Mouse (Mus musculus): Measurements from ENCODE around the gene Dhx16. TPM values are rescaled to one million over a fixed set of nuclear protein-coding genes. Genes with fewer than 3 reads are reported as not detected.

Gene Dhx16
- polyA plus RNA-seq, 1 experiment from 2014 or later = 41.8 TPM

- ATAC-seq (ENCODE audit: low FRiP score, low read depth) = no peak
These were observed 59.5 kb downstream of the Dhx16 start for GRCm38 (mm10) chr17:35939108-35939507.

GRCm38 (mm10) chr17:35939941-35940340 lies 60.3 kb downstream of the Dhx16 start:
- Histone ChIP-seq H3K9me3 (no peaks in the 10 kb centered on the region), H3K4me1 (no peaks in the 10 kb centered on the region), H3K4me2 (replicated peaks) (no peak overlapping the region), H3K27me3 (no peaks in the 10 kb centered on the region), H3K36me3 (no peaks in the 10 kb centered on the region), H3K9ac (no peak overlapping the region), H3K27ac (no peak overlapping the region), H3K4me3 (no peak overlapping the region)
- WGBS = 60% methylated on average over 1 of the region's 1 CpGs
- no peak for ATAC-seq (ENCODE audit: low FRiP score, low read depth)

More at GRCm38 (mm10) chr17:35939108-35939507, 59.5 kb downstream of the Dhx16 start:
- Histone ChIP-seq H3K4me3 (no peak overlapping the region), H3K27me3 (no peaks in the 10 kb centered on the region), H3K27ac (no peak overlapping the region), H3K9me3 (no peaks in the 10 kb centered on the region), H3K9ac (no peak overlapping the region), H3K36me3 (no peaks in the 10 kb centered on the region), H3K4me2 (replicated peaks) (no peak overlapping the region), H3K4me1 (no peaks in the 10 kb centered on the region)
- 48% methylated on average over 2 of the region's 2 CpGs for WGBS

MicroRNA genes within 50 kb of the gene (microRNA counts, 519-probe panel; counts per million panel counts)
- microRNA mmu-miR-1894-3p (not detected), microRNA mmu-miR-1894-5p (not detected)

Small RNAs within 50 kb of the gene (microRNA-seq; reads per million reads assigned to microRNA genes)
- gene Gm28033 (0.70 reads per million), gene Mir1894 (not detected)

Other genes with a start within 250 kb of the Dhx16 start
- gene Mucl3, start 236.1 kb upstream of the Dhx16 start, polyA plus RNA-seq (2015; fragmentation: Nextera tagmentation; extraction: Ambion mirVana) = 0.11 and 0.24 TPM in 2 replicates
- gene Vars2, start 212.2 kb upstream of the Dhx16 start, polyA plus RNA-seq (2015; fragmentation: Nextera tagmentation; extraction: Ambion mirVana) = 17.8 and 21.0 TPM in 2 replicates
- 45.3 and 48.0 TPM in 2 replicates for gene Gtf2h4, start 206.1 kb upstream of the Dhx16 start, polyA plus RNA-seq (2015; fragmentation: Nextera tagmentation; extraction: Ambion mirVana)
- 47.1 and 57.9 TPM in 2 replicates for gene Ddr1, start 175.2 kb upstream of the Dhx16 start, polyA plus RNA-seq (2015; fragmentation: Nextera tagmentation; extraction: Ambion mirVana)
- 13.7 and 14.7 TPM in 2 replicates for gene Ier3, start 58.1 kb upstream of the Dhx16 start, polyA plus RNA-seq (2015; fragmentation: Nextera tagmentation; extraction: Ambion mirVana)
- 50.2 and 57.5 TPM in 2 replicates for gene Flot1, start 56.6 kb upstream of the Dhx16 start, polyA plus RNA-seq (2015; fragmentation: Nextera tagmentation; extraction: Ambion mirVana)
- 1,168 and 1,170 TPM in 2 replicates for gene Tubb5, start 41.5 kb upstream of the Dhx16 start, polyA plus RNA-seq (2015; fragmentation: Nextera tagmentation; extraction: Ambion mirVana)
- 13.5 and 15.5 TPM in 2 replicates for gene Mdc1, start 38.3 kb upstream of the Dhx16 start, polyA plus RNA-seq (2015; fragmentation: Nextera tagmentation; extraction: Ambion mirVana)
- gene Nrm, start 18.5 kb upstream of the Dhx16 start, polyA plus RNA-seq (2015; fragmentation: Nextera tagmentation; extraction: Ambion mirVana) = 54.9 and 55.1 TPM in 2 replicates
- gene Ppp1r18, start 14.2 kb upstream of the Dhx16 start, polyA plus RNA-seq (2015; fragmentation: Nextera tagmentation; extraction: Ambion mirVana) = 22.4 and 27.6 TPM in 2 replicates
- gene 2310061I04Rik, start 17.6 kb downstream of the Dhx16 start, polyA plus RNA-seq (2015; fragmentation: Nextera tagmentation; extraction: Ambion mirVana) = 21.9 and 25.0 TPM in 2 replicates
- 128 and 139 TPM in 2 replicates for gene Atat1, start 30.3 kb downstream of the Dhx16 start, polyA plus RNA-seq (2015; fragmentation: Nextera tagmentation; extraction: Ambion mirVana)
- gene Mrps18b, start 36.6 kb downstream of the Dhx16 start, polyA plus RNA-seq (2015; fragmentation: Nextera tagmentation; extraction: Ambion mirVana) = 67.1 and 67.5 TPM in 2 replicates
- 42.4 and 43.7 TPM in 2 replicates for gene Ppp1r10, start 36.6 kb downstream of the Dhx16 start, polyA plus RNA-seq (2015; fragmentation: Nextera tagmentation; extraction: Ambion mirVana)
- 104 and 109 TPM in 2 replicates for gene Abcf1, start 89.9 kb downstream of the Dhx16 start, polyA plus RNA-seq (2015; fragmentation: Nextera tagmentation; extraction: Ambion mirVana)
- 60.8 and 65.1 TPM in 2 replicates for gene Gnl1, start 100.0 kb downstream of the Dhx16 start, polyA plus RNA-seq (2015; fragmentation: Nextera tagmentation; extraction: Ambion mirVana)
- gene Prr3, start 100.4 kb downstream of the Dhx16 start, polyA plus RNA-seq (2015; fragmentation: Nextera tagmentation; extraction: Ambion mirVana) = 44.4 and 46.4 TPM in 2 replicates
- 3.4 and 4.1 TPM in 2 replicates for gene H2-T24, start 140.7 kb downstream of the Dhx16 start, polyA plus RNA-seq (2015; fragmentation: Nextera tagmentation; extraction: Ambion mirVana)
- gene H2-T23, start 153.0 kb downstream of the Dhx16 start, polyA plus RNA-seq (2015; fragmentation: Nextera tagmentation; extraction: Ambion mirVana) = 7.3 TPM in 2 replicates
- 18.8 and 21.1 TPM in 2 replicates for gene H2-T22, start 162.9 kb downstream of the Dhx16 start, polyA plus RNA-seq (2015; fragmentation: Nextera tagmentation; extraction: Ambion mirVana)
- not detected in 2 replicates for gene Gm6034, start 163.1 kb downstream of the Dhx16 start, polyA plus RNA-seq (2015; fragmentation: Nextera tagmentation; extraction: Ambion mirVana)
- gene Gm11127, start 178.6 kb downstream of the Dhx16 start, polyA plus RNA-seq (2015; fragmentation: Nextera tagmentation; extraction: Ambion mirVana) = not detected in 2 replicates
- not detected in 2 replicates for gene Gm19684, start 241.9 kb downstream of the Dhx16 start, polyA plus RNA-seq (2015; fragmentation: Nextera tagmentation; extraction: Ambion mirVana)
- not detected in 2 replicates for gene Gm7030, start 249.6 kb downstream of the Dhx16 start, polyA plus RNA-seq (2015; fragmentation: Nextera tagmentation; extraction: Ambion mirVana)

Measured in limb, embryonic 13.5 days (tissue).